Mouse (Mus musculus): Measurements from ENCODE around the gene Fcgbp.

GRCm38 (mm10) chr7:28084215-28084614, 13.2 kb downstream of the Fcgbp start:
- TF ChIP-seq GATA1 (IDR thresholded peaks at IDR 0.05; ENCODE audit: borderline replicate concordance, low read length) (no peak), FLI1 (IDR thresholded peaks at IDR 0.05; ENCODE audit: low read length) (no peak)
